Mouse (Mus musculus) liver, adult 2 months (tissue): ENCODE results near the gene Tob1.

ENCODE experiments used
- CTCF ChIP-seq: fragments of 200-500 bp; IDR thresholded peaks from 2 replicates; pipeline ENCODE4 v1.5.1; 2011; ENCODE audit warnings: low read depth, low read length, control low read depth
- POLR2A ChIP-seq: fragments of 200-500 bp; IDR thresholded peaks from 2 replicates; pipeline ENCODE4 v1.6.1; 2011; ENCODE audit warnings: low read length, control low read depth; ENCODE audit not compliant: insufficient read depth; ENCODE audit errors: extremely low read depth

DNA sequence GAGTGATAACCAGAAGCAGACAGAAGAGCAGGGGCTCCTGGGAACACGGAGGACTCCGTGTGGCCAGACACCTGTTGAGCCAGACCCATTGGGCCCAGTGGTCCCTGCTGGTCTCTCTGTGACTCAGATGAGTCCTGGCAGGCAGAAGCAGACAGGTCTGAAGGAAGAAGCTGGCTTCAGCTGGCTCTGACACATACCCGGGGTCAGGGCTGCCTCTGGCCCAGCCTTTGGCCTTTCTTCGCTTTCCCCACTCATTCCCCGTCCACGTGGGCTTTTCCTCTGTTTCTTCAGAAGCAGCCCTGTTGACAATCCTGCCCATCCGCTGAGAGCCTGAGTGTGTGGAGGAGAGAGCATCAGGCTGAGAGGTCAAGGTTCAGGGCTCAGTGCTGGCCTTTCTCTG is 36.0 kb upstream of the Tob1 start:
- no peak for TF ChIP-seq CTCF
- no peak for TF ChIP-seq POLR2A
